ENCODE assay signal across 10 mouse cellular contexts in the genomic region with DNA sequence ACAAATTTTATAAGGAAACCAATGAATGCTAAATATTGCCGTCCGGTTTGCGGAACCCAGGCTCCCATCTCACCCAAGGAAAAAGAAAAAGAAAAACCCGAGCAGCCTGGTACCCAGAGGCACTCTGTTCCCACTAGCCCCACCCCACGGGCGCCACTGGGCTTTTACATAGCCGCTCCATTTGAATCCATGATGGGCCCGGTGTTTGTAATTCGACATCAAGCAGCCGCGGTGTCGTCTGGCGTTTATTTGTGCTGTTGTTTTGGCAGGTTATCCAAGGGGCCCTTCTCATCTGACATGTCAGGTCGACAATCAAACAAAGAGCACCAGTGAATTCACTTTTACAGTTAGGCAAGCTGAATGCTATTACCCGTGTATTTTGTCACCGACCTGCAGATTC.
A peak's percentile ranks its signal among the peaks of the same experiment; 100 is the strongest.
DNase-seq lines count a peak whose midpoint lies in the region; ATAC-seq lines count a peak whose summit lies in the region.
"Had no signal": no experiment of that assay in that cellular context is flagged by ENCODE, and none has a peak within 500 bp of the region (broad histone marks: within the 10 kb centered on the region; RNA-seq: fewer than 3 reads in every experiment).

No protein-coding gene starts in this region.

- H3K27ac ChIP-seq in heart, embryonic 16.5 days (ENCODE audit: low read length): no peak overlapping the region
- no peak overlapping the region for H3K27ac ChIP-seq in forebrain, embryonic 14.5 days (ENCODE audit: low read depth, low read length)
- no peak overlapping the region for H3K27ac ChIP-seq in midbrain, embryonic 10.5 days (replicated peaks)

- 0 out of 2 replicates have a peak overlapping the region, but pooled peaks have one; percentile 2 for H3K4me3 ChIP-seq in heart, embryonic 16.5 days (ENCODE audit: low read length)
- peak overlapping the region; percentile 16; the same call in 1 of the 2 replicates for H3K4me3 ChIP-seq in forebrain, embryonic 14.5 days (ENCODE audit: low read depth, low read length)
- H3K4me3 ChIP-seq in midbrain, embryonic 10.5 days: peak overlapping the region; percentile 30

- no peak for DNase-seq in heart, postnatal 4 days
- peak; percentile 32 for DNase-seq in ZHBTc4 (ENCODE audit: low read depth, low spot score)
- peak; percentile 62 for DNase-seq in forebrain, embryonic 14.5 days (ENCODE audit: low spot score)
- peak; percentile 21 for DNase-seq in midbrain, embryonic 10.5 days (ENCODE audit: low spot score)
- no peak for DNase-seq in frontal cortex, postnatal 10 days (ENCODE audit: low spot score in 2 of 2)
- DNase-seq in spleen, postnatal 4 days (ENCODE audit: low spot score in 2 of 2): no peak
- DNase-seq: lung, postnatal 36 days; thymus, adult 2 months had no signal

- H3K27me3 ChIP-seq in heart, embryonic 16.5 days (ENCODE audit: control insufficient read depth, insufficient read depth, low read length): peaks cover 3% of the 10 kb centered on the region; the same call in 1 of the 2 replicates
- H3K27me3 ChIP-seq in forebrain, embryonic 14.5 days (replicated peaks; ENCODE audit: control insufficient read depth, insufficient read depth, low read length): peaks cover 7% of the 10 kb centered on the region; the same call in 1 of the 2 replicates
- peaks cover 18% of the 10 kb centered on the region; the same call in 1 of the 2 replicates for H3K27me3 ChIP-seq in midbrain, embryonic 10.5 days (ENCODE audit: low read depth, poor library complexity, severe bottlenecking)

- H3K9ac ChIP-seq in heart, embryonic 16.5 days (ENCODE audit: low read length): no peak overlapping the region
- no peak overlapping the region for H3K9ac ChIP-seq in forebrain, embryonic 14.5 days (ENCODE audit: low read length)

- H3K9me3 ChIP-seq in heart, embryonic 16.5 days (replicated peaks; ENCODE audit: control insufficient read depth, low read length): no peaks in the 10 kb centered on the region
- H3K9me3 ChIP-seq in forebrain, embryonic 14.5 days (replicated peaks; ENCODE audit: control insufficient read depth, low read length): no peaks in the 10 kb centered on the region
- H3K9me3 ChIP-seq in midbrain, embryonic 10.5 days (replicated peaks): no peaks in the 10 kb centered on the region

- H3K4me1 ChIP-seq in heart, embryonic 16.5 days (ENCODE audit: control insufficient read depth, insufficient read depth, low read length): no peaks in the 10 kb centered on the region
- H3K4me1 ChIP-seq in forebrain, embryonic 14.5 days (ENCODE audit: control insufficient read depth, insufficient read depth, low read length): peaks cover 9% of the 10 kb centered on the region
- peaks cover 9% of the 10 kb centered on the region for H3K4me1 ChIP-seq in midbrain, embryonic 10.5 days

- ATAC-seq in heart, embryonic 16.5 days (replicated peaks; ENCODE audit: extremely low read depth, insufficient read depth, low FRiP score): no peak
- ATAC-seq in forebrain, embryonic 14.5 days: peak; percentile 32; the same call in 1 of the 2 replicates
- ATAC-seq in frontal cortex, adult (ENCODE audit: low TSS enrichment): no peak

- H3K4me2 ChIP-seq in heart, embryonic 16.5 days (ENCODE audit: low read depth, low read length): peak overlapping the region; percentile 46
- peak overlapping the region; percentile 45 for H3K4me2 ChIP-seq in forebrain, embryonic 14.5 days (ENCODE audit: low read length)

- WGBS in heart, embryonic 16.5 days: 26% methylated on average over 16 of the region's 16 CpGs
- WGBS in forebrain, embryonic 14.5 days: 10% methylated on average over 16 of the region's 16 CpGs
- WGBS in midbrain, embryonic 10.5 days: 31% methylated on average over 16 of the region's 16 CpGs

- no peaks in the 10 kb centered on the region for H3K36me3 ChIP-seq in heart, embryonic 16.5 days (ENCODE audit: control insufficient read depth, insufficient read depth)
- no peaks in the 10 kb centered on the region for H3K36me3 ChIP-seq in forebrain, embryonic 14.5 days (ENCODE audit: control insufficient read depth, insufficient read depth, low read length)
- no peaks in the 10 kb centered on the region for H3K36me3 ChIP-seq in midbrain, embryonic 10.5 days

Comparison
In these comparisons a context has a peak if more than half of its experiments do, and no peak if none do; other contexts are left out.
1. DNase-seq: peak in ZHBTc4 (single experiment), forebrain, embryonic 14.5 days (single experiment) and midbrain, embryonic 10.5 days (single experiment); none in heart, postnatal 4 days (single experiment), frontal cortex, postnatal 10 days (0 of 2) and spleen, postnatal 4 days (0 of 2).
2. Peak in every context shown above with its lines, with median percentiles within 50 percentile points of each other: H3K4me3 ChIP-seq.